9 mouse cellular contexts compared by ENCODE assay signal in the genomic region with DNA sequence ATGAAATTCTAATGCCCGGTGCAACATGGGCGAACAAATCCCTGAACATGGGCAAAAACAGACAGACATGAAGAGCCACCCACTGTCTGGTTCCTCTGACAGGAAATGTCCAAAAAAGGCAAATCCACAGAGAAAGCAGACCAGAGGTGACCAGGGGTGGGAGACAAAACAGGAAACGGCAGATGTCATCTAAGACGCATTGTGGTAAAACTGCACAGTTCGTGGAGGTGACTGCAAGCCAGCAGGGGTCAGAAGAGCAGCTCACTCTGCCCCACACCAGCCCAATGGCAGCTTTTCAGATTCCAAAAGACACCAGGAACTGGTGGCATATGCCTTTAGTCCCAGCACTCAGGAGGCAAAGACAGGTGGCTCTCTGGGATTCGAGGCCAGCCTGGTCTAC. TPM values are rescaled to one million over a fixed set of nuclear protein-coding genes. Genes with fewer than 3 reads are reported as not detected.
DNase-seq lines count a peak whose midpoint lies in the region; ATAC-seq and TF ChIP-seq lines count a peak whose summit lies in the region.
"Had no signal": no experiment of that assay in that cellular context is flagged by ENCODE, and none has a peak within 500 bp of the region (broad histone marks: within the 10 kb centered on the region; RNA-seq: fewer than 3 reads in every experiment).

No protein-coding gene starts in this region.

- 54% methylated on average over 6 of the region's 6 CpGs for WGBS in hindbrain, embryonic 11.5 days
- whole genome bisulfite sequencing in hindbrain, embryonic 12.5 days, result 58% methylated on average over 6 of the region's 6 CpGs

- H3K4me1 ChIP-seq in hindbrain, embryonic 11.5 days (replicated peaks; ENCODE audit: control insufficient read depth, insufficient read depth, low read length), result peaks cover 5% of the 10 kb centered on the region; the same call in 1 of the 2 replicates
- peaks cover 40% of the 10 kb centered on the region for H3K4me1 ChIP-seq in hindbrain, embryonic 12.5 days
- H3K4me1 ChIP-seq in MEL (ENCODE audit: control insufficient read depth in 1 of 2, insufficient read depth in 2 of 2, low read length in 2 of 2), result peaks cover 12 to 50% of the 10 kb centered on the region in 2 experiments

- no peak for TF ChIP-seq POLR2A in MEL (IDR thresholded peaks at IDR 0.05; ENCODE audit: control insufficient read depth in 1 of 2, insufficient read depth in 1 of 2, low read depth in 1 of 2, low read length in 2 of 2, poor library complexity in 1 of 2)

- peak in 2 of 3 experiments; percentile 37 to 38; a peak in 4 of 6 replicates for TF ChIP-seq CTCF in MEL (IDR thresholded peaks at IDR 0.05 in 2 of 3, conservative IDR thresholded peaks at IDR 0.05 in 1 of 3; ENCODE audit: control insufficient read depth in 1 of 3, insufficient read depth in 1 of 3, low read depth in 2 of 3, low read length in 3 of 3, poor library complexity in 1 of 3, severe bottlenecking in 1 of 3)

- 0 out of 2 replicates have a peak, but pooled peaks cover 6% of the 10 kb centered on the region for H3K36me3 ChIP-seq in hindbrain, embryonic 11.5 days (ENCODE audit: control insufficient read depth, insufficient read depth, low read length)
- H3K36me3 ChIP-seq in hindbrain, embryonic 12.5 days, result peaks cover 18% of the 10 kb centered on the region
- H3K36me3 ChIP-seq in MEL (ENCODE audit: control insufficient read depth in 1 of 2, insufficient read depth in 2 of 2, low read length in 2 of 2), result peaks cover 0 to 38% of the 10 kb centered on the region in 2 experiments; a peak in 2 of 4 replicates

- no peak overlapping the region for H3K4me2 ChIP-seq in hindbrain, embryonic 11.5 days (replicated peaks; ENCODE audit: low read depth, low read length)
- no peak overlapping the region for H3K4me2 ChIP-seq in hindbrain, embryonic 12.5 days (replicated peaks)
- H3K4me2 ChIP-seq: hindbrain, embryonic 15.5 days had no signal

- 0 out of 2 replicates have a peak overlapping the region, but pooled peaks have one; percentile 10 for H3K27ac ChIP-seq in hindbrain, embryonic 11.5 days (ENCODE audit: low read depth, low read length)
- H3K27ac ChIP-seq in hindbrain, embryonic 12.5 days, result no peak overlapping the region; the same call in 1 of the 2 replicates
- peak overlapping the region; percentile 96 for H3K27ac ChIP-seq in MEL (ENCODE audit: control insufficient read depth, low read depth, low read length)
- H3K27ac ChIP-seq: hindbrain, embryonic 15.5 days had no signal

- no peak for ATAC-seq in hindbrain, embryonic 11.5 days (ENCODE audit: low FRiP score)
- ATAC-seq in hindbrain, embryonic 12.5 days (ENCODE audit: low FRiP score), result no peak

- peak in 1 of 2 experiments; percentile 15; a peak in 1 of 4 replicates for TF ChIP-seq EP300 in MEL (IDR thresholded peaks at IDR 0.05; ENCODE audit: low read depth in 1 of 2, low read length in 2 of 2)

- no peaks in the 10 kb centered on the region for H3K9me3 ChIP-seq in hindbrain, embryonic 11.5 days (ENCODE audit: control insufficient read depth, low read length)
- H3K9me3 ChIP-seq in hindbrain, embryonic 12.5 days (replicated peaks), result no peaks in the 10 kb centered on the region
- no peaks in the 10 kb centered on the region for H3K9me3 ChIP-seq in MEL (replicated peaks; ENCODE audit: insufficient read depth, low read length)
- H3K9me3 ChIP-seq: hindbrain, embryonic 15.5 days had no signal

- H3K79me2 ChIP-seq in MEL (ENCODE audit: control insufficient read depth, insufficient read depth, low read length, poor library complexity), result no peaks in the 10 kb centered on the region

- DNase-seq in hindbrain, embryonic 11.5 days (ENCODE audit: low spot score), result no peak
- peak; percentile 49 for DNase-seq in MEL (ENCODE audit: low read depth, low spot score)
- peak; percentile 36 for DNase-seq in liver
- peak; percentile 9 for DNase-seq in spleen, adult 12 weeks (ENCODE audit: low spot score)
- DNase-seq in left cerebral cortex, postnatal 25 days (ENCODE audit: low spot score in 2 of 2), result no peak
- no peak for DNase-seq in gastrocnemius, postnatal 10 days
- no peak for DNase-seq in cerebellum, postnatal 10 days

- no peak overlapping the region for H3K4me3 ChIP-seq in hindbrain, embryonic 11.5 days (ENCODE audit: low read depth, low read length)
- H3K4me3 ChIP-seq in hindbrain, embryonic 12.5 days, result no peak overlapping the region
- no peak overlapping the region for H3K4me3 ChIP-seq in MEL (ENCODE audit: control insufficient read depth in 1 of 2, insufficient read depth in 1 of 2, low read depth in 2 of 2, low read length in 2 of 2)
- H3K4me3 ChIP-seq: hindbrain, embryonic 15.5 days had no signal

- intact Hi-C loops in left cerebral cortex, postnatal 25 days (cut with DNase I), result loop anchor here (2.0 kb wide), 1 partner anchor 29 kb away; a partner anchor contains a TSS

- no peaks in the 10 kb centered on the region for H3K27me3 ChIP-seq in hindbrain, embryonic 11.5 days (ENCODE audit: control insufficient read depth, insufficient read depth, low read length)
- H3K27me3 ChIP-seq in hindbrain, embryonic 12.5 days, result no peaks in the 10 kb centered on the region
- H3K27me3 ChIP-seq in MEL (ENCODE audit: control insufficient read depth in 1 of 2, insufficient read depth in 2 of 2, low read length in 2 of 2), result no peaks in the 10 kb centered on the region
- H3K27me3 ChIP-seq: hindbrain, embryonic 15.5 days had no signal

- no peak overlapping the region for H3K9ac ChIP-seq in hindbrain, embryonic 11.5 days (ENCODE audit: low read depth, low read length)
- H3K9ac ChIP-seq in hindbrain, embryonic 12.5 days, result no peak overlapping the region
- H3K9ac ChIP-seq in MEL (ENCODE audit: control insufficient read depth, low read depth, low read length, poor library complexity, severe bottlenecking), result peak overlapping the region; percentile 55; the same call in 1 of the 2 replicates
- H3K9ac ChIP-seq: hindbrain, embryonic 15.5 days had no signal

- TF ChIP-seq RAD21 in MEL (IDR thresholded peaks at IDR 0.05; ENCODE audit: low read depth, low read length), result peak; percentile 6

TF ChIP-seq in MEL, 35 proteins besides CTCF, POLR2A, EP300 and RAD21:
- TF ChIP-seq ZMIZ1 (IDR thresholded peaks at IDR 0.05; ENCODE audit: low read depth, low read length) (no peak), SMC3 (IDR thresholded peaks at IDR 0.05; ENCODE audit: low read depth, low read length) (peak; percentile 44), SIN3A (IDR thresholded peaks at IDR 0.05; ENCODE audit: low read length) (no peak), MYC (IDR thresholded peaks at IDR 0.05; ENCODE audit: low read depth, low read length) (no peak), CHD1 (IDR thresholded peaks at IDR 0.05; ENCODE audit: low read depth, low read length) (no peak), NRF1 (IDR thresholded peaks at IDR 0.05; ENCODE audit: insufficient read depth, low read depth, low read length, poor library complexity, severe bottlenecking) (no peak), HCFC1 (IDR thresholded peaks at IDR 0.05; ENCODE audit: low read depth, low read length) (no peak), GABPA (IDR thresholded peaks at IDR 0.05; ENCODE audit: low read depth, low read length) (no peak), MAZ (IDR thresholded peaks at IDR 0.05; ENCODE audit: low read depth, low read length) (0 out of 2 replicates have a peak, but pooled peaks have one; percentile 15), JUND (IDR thresholded peaks at IDR 0.05; ENCODE audit: low read depth, low read length) (no peak), BHLHE40 (IDR thresholded peaks at IDR 0.05; ENCODE audit: borderline replicate concordance, low read depth, low read length) (no peak), ZC3H11A (IDR thresholded peaks at IDR 0.05; ENCODE audit: low read depth, low read length) (no peak), TBP (IDR thresholded peaks at IDR 0.05; ENCODE audit: low read depth, low read length) (no peak), POLR2AphosphoS5 (IDR thresholded peaks at IDR 0.05; ENCODE audit: borderline replicate concordance, low read depth, low read length) (no peak), TAL1 (IDR thresholded peaks at IDR 0.05; ENCODE audit: low read length) (no peak), ELF1 (IDR thresholded peaks at IDR 0.05; ENCODE audit: low read depth, low read length) (no peak), ZNF384 (IDR thresholded peaks at IDR 0.05; ENCODE audit: low read depth, low read length) (no peak), ETS1 (IDR thresholded peaks at IDR 0.05; ENCODE audit: low read depth, low read length) (0 out of 2 replicates have a peak, but pooled peaks have one; percentile 4)

RNA-seq across cellular contexts. Expression of a gene that starts 28.4 kb away (rescaled TPM):
- 458 and 496 TPM in 2 replicates for polyA plus RNA-seq in hindbrain, embryonic 11.5 days (2014; fragmentation: Nextera tagmentation; extraction: Ambion mirVana)
- 115 and 142 TPM in 2 replicates for polyA plus RNA-seq in hindbrain, embryonic 12.5 days (2016; fragmentation: Nextera tagmentation; extraction: Ambion mirVana)
- total RNA-seq in MEL (2012; rRNA removed), result 60.5 and 70.3 TPM in 2 replicates
- 100 to 1,000 TPM in 1 of 2 experiments, not detected in 1; 114 TPM for polyA plus RNA-seq in MEL (2012; ENCODE audit: insufficient read depth in 1 of 2, insufficient read length in 2 of 2, low read depth in 1 of 2, low replicate concordance in 2 of 2, missing spikeins in 1 of 2)
- 10 to 100 TPM; 57.2 to 62.6 TPM for total RNA-seq in left cerebral cortex, postnatal 25 days (2021)
- 10 to 100 TPM; 38.3 to 41.8 TPM for total RNA-seq in gastrocnemius, postnatal 10 days (2021)

RNA-seq across cellular contexts. Expression of a gene that starts 33.7 kb away (rescaled TPM):
- polyA plus RNA-seq in hindbrain, embryonic 11.5 days (2014; fragmentation: Nextera tagmentation; extraction: Ambion mirVana), result 7.8 and 8.5 TPM in 2 replicates
- 11.9 and 12.2 TPM in 2 replicates for polyA plus RNA-seq in hindbrain, embryonic 12.5 days (2016; fragmentation: Nextera tagmentation; extraction: Ambion mirVana)
- total RNA-seq in MEL (2012; rRNA removed), result 13.4 and 16.4 TPM in 2 replicates
- 10 to 100 TPM in 1 of 2 experiments, not detected in 1; 16.1 TPM for polyA plus RNA-seq in MEL (2012; ENCODE audit: insufficient read depth in 1 of 2, insufficient read length in 2 of 2, low read depth in 1 of 2, low replicate concordance in 2 of 2, missing spikeins in 1 of 2)
- total RNA-seq in left cerebral cortex, postnatal 25 days (2021), result 10 to 100 TPM; 17.0 to 17.4 TPM
- 1 to 10 TPM; 4.7 to 5.2 TPM for total RNA-seq in gastrocnemius, postnatal 10 days (2021)

RNA-seq across cellular contexts. Expression of a gene that starts 50.1 kb away (rescaled TPM):
- 9.2 and 9.3 TPM in 2 replicates for polyA plus RNA-seq in hindbrain, embryonic 11.5 days (2014; fragmentation: Nextera tagmentation; extraction: Ambion mirVana)
- polyA plus RNA-seq in hindbrain, embryonic 12.5 days (2016; fragmentation: Nextera tagmentation; extraction: Ambion mirVana), result 12.2 and 12.8 TPM in 2 replicates
- 4.5 and 4.6 TPM in 2 replicates for total RNA-seq in MEL (2012; rRNA removed)
- 1 to 10 TPM in 1 of 2 experiments, not detected in 1; 6.6 TPM for polyA plus RNA-seq in MEL (2012; ENCODE audit: insufficient read depth in 1 of 2, insufficient read length in 2 of 2, low read depth in 1 of 2, low replicate concordance in 2 of 2, missing spikeins in 1 of 2)
- total RNA-seq in left cerebral cortex, postnatal 25 days (2021), result 1 to 10 TPM; 5.4 to 6.0 TPM
- 1 to 10 TPM; 2.9 to 3.9 TPM for total RNA-seq in gastrocnemius, postnatal 10 days (2021)

Comparison
In these comparisons a context has a peak if more than half of its experiments do, and no peak if none do; other contexts are left out.
1. DNase-seq: peak in MEL (single experiment), liver (single experiment) and spleen, adult 12 weeks (single experiment); none in hindbrain, embryonic 11.5 days (single experiment), left cerebral cortex, postnatal 25 days (0 of 2), gastrocnemius, postnatal 10 days (single experiment) and cerebellum, postnatal 10 days (0 of 2).